Mouse (Mus musculus) hematopoietic stem cell, adult 5-6 weeks (primary cell): Measurements from ENCODE around the gene Sytl2. TPM values are rescaled to one million over a fixed set of nuclear protein-coding genes. Genes with fewer than 3 reads are reported as not detected.
A peak's percentile ranks its signal among the peaks of the same experiment; 100 is the strongest.

ENCODE experiments used
- ATAC-seq, 2 experiments: fragments of 125-278 bp in 1 of 2; replicated peaks in 1 of 2; 2 replicates each; pipeline ENCODE4 v1.8.0; 2016 to 2017; ENCODE audit warnings: inconsistent platforms in 2 of 2, mild to moderate bottlenecking in 2 of 2, moderate number of reproducible peaks in 2 of 2, low read depth in 1 of 2, moderate TSS enrichment in 1 of 2; ENCODE audit not compliant: low FRiP score in 2 of 2, poor library complexity in 2 of 2, severe bottlenecking in 2 of 2, insufficient read depth in 1 of 2, low TSS enrichment in 1 of 2
- total RNA-seq: library from RNA; stranded (forward); fragments of 172-1452, 232-1000 nt; gene quantifications from 2 replicates; pipeline ENCODE4 v1.2.3, GENCODE M21; 2017

Gene Sytl2
- 0.50 and 1.5 TPM in 2 replicates for total RNA-seq

GRCm38 (mm10) chr7:90301942-90302646 is at the start of gene Sytl2:
TSS of gene Sytl2 (plus strand) at chr7:90302252.
- ATAC-seq: peak; percentile 80 to 86

- no peak for ATAC-seq
Observed at GRCm38 (mm10) chr7:90252946-90253345, 49.1 kb upstream of the Sytl2 start.

DNA sequence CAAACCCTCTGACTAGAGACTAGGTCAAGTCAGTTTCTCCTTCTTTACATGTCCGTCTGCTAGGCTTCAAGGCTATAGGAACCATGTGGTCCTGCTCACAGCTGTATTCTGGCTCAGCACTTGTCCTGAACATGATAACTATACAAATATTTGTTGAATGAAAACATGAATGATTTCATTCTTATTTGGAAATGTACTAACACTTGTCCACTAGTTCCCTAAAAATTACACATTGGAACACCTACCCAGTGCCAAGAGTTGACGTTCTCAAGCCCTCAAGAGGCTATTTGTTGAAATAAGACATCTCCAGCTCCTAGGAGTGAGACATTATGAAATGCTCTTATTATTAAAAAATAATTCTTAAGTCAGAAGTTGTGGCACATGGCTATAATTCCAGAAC is 43.4 kb upstream of the Sytl2 start:
- ATAC-seq: no peak

DNA sequence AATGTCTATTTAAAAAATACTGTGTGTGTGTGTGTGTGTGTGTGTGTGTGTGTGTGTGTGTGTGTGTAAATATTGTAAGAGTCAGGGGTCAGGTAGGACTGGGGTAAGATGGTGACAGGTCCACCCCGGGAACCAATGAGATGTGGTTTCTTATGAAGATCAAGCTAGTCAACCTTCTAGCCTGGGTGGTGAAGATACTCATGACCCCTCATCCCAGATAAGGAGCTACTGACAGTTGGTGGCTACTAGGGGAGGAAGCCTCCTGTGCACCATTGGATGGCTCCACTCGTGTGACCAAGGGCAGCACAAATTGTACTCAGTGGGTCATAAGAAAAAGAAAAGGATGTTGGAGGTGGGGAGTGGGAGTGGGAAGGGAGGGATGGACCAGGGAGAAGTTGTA is 42.2 kb upstream of the Sytl2 start:
- ATAC-seq: no peak

DNA sequence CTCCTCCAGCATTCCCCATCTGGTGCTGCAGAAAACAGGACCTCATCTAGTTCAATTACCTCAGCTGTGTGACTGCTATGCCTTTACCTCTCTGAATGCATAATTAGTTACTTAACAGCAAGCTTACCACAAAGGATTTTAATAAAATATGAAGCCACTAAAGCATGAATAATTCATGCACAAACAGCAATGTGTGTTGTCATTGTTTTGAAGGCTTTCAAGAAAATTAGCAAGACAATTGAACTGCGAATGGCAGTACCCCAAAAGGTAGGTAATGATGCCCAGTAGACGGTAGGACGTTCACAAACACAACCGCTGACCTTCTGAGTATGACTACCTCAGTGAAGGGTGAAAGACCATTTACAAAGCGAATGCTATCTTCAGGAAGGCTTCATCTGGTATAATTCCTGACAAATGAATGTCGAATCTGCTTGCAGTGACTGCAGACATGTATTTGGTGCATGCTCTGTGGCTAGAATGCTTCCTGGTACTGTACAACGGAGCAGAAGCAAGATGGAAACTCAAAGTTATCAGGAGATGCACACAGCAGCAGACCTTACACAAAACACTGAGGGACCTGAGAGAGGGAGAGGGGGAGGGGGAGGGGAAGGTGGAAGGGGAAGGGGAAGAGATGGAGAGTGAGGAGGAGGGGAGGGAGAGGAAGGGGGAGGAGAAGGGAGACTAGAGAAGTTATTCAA is 40.0 kb upstream of the Sytl2 start:
- ATAC-seq: no peak

DNA sequence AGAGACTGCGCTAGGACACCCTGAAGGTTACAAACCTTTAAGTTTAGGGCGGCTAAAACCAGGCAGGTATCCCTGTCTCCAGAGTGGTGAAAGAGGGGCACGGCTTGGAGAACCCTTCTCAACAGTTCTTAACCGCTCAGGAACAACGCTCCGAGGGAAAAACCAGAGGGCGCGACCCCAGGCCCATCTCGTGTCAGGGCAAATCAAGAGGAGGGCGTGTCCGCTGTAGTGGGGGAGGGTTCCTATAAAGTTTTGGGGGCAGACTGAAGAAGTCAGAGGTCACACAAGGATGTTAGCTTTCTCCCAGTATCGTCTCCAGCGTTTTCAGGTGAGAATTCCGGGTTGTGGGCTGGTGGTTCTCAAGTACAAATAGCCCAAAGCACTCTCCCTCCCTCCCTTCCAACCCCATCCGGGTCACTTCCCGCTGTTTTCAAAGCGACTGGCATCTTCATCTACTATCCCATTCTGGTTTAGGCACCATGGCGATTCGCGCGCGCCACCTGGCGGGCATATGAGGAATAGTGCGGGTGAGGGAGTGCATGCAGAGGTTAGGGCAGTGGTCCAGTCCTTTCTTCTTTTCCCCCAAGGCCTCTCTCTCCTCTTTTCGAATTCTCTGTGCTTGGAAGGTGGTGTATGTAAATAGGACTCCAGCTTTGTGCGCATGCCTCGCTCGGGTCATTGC is 36.6 kb upstream of the Sytl2 start, which contains the start of gene Ccdc83:
Ccdc83 (minus strand) TSS at position 489 of the 682 bp plus-strand sequence.
- peak; percentile 75 to 93 for ATAC-seq

GRCm38 (mm10) chr7:90270141-90270540 is 31.9 kb upstream of the Sytl2 start:
- ATAC-seq: no peak

- no peak for ATAC-seq
Observed at GRCm38 (mm10) chr7:90274561-90275100, 27.4 kb upstream of the Sytl2 start.

DNA sequence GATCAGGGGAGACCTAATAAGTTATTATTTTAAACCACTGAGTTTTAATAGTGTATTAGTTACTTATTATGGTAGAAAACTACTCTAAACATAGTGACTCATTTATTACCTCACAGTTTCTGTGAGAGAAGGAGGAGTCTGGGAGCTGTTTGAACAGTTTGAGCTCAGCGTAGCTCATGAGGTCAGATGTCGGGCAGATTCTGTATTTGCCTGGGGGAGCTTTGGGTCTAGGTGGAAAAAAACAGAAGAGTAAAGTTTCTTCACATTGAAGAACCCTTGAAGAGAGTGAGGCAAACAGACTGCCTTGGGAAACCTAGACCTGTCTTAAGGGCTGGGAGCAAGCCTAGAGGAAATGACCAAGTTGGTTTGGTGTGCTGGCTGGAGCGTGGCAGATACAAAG is 24.8 kb upstream of the Sytl2 start:
- no peak for ATAC-seq

GRCm38 (mm10) chr7:90277769-90278168 is 24.3 kb upstream of the Sytl2 start:
- ATAC-seq: no peak

DNA sequence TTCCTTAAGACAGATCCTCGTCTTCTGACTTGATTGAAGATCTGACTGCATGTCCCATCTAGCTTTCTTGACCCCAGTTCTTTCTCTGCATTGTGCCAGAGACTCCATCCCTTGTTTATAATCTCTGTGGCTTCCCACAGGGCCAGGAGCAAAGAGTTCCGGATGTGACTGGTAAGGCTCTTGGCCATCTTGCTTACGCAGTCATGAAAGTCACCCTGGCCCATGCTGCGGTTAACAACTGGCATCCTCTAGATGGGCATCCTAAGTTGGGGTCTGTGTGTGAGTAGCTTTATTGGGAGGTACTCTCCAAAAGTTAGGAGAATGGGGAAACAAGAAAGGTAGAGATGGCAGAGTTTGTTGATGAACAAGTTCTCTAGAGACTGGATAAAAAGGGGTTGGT is 22.9 kb upstream of the Sytl2 start:
- ATAC-seq: no peak

GRCm38 (mm10) chr7:90280274-90280875 is 21.7 kb upstream of the Sytl2 start:
- ATAC-seq: peak; percentile 66 to 83; a peak in 3 of 4 replicates

GRCm38 (mm10) chr7:90280878-90281277 is 21.2 kb upstream of the Sytl2 start:
- no peak for ATAC-seq

GRCm38 (mm10) chr7:90281759-90282546 is 20.1 kb upstream of the Sytl2 start:
- ATAC-seq: peak in 1 of 2 experiments; percentile 30; a peak in 2 of 4 replicates

DNA sequence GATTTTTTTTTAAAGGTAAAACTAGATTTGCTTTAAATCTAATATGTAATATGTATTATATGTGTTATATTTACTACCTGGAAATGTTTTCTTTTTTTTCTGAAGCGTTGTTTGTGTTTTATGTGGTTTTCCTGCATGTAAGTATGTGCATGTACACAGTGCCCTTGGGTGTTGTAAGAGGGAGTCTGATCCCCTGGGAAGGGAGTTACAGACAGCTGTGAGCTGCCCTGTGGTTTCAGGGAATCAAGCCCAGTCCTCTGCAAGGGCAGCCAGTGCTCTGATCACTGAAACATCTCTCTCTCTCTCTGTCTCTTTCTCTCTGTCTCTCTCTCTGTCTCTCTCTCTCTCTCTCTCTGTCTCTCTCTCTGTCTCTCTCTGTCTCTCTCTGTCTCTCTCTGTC is 19.3 kb upstream of the Sytl2 start:
- no peak for ATAC-seq

- no peak for ATAC-seq
Observed at GRCm38 (mm10) chr7:90284793-90285192, 17.3 kb upstream of the Sytl2 start.

GRCm38 (mm10) chr7:90291885-90292284 is 10.2 kb upstream of the Sytl2 start:
- no peak for ATAC-seq
